Mouse (Mus musculus) embryonic facial prominence, embryonic 14.5 days (tissue): ENCODE results near the gene Tnik. TPM values are rescaled to one million over a fixed set of nuclear protein-coding genes. Genes with fewer than 3 reads are reported as not detected.

Experiments
- ATAC-seq: fragments of 200-750 bp; cut with Nextera tagmentation; 2 replicates; pipeline ENCODE4 v1.8.0; 2017; ENCODE audit warnings: low read depth, moderate number of reproducible peaks, moderate TSS enrichment
- DNase-seq: peaks from one replicate; pipeline ENCODE4 v3.0.0-alpha.2; 2015; ENCODE audit warnings: low spot score
- H3K27ac ChIP-seq: fragments of 300-500 bp; sonication (generic); replicated peaks from 2 replicates; pipeline ENCODE4 v1.5.1; 2014; ENCODE audit warnings: low read depth, mild to moderate bottlenecking, low read length, moderate library complexity
- H3K27me3 ChIP-seq: fragments of 300-500 bp; sonication (generic); replicated peaks from 2 replicates; pipeline ENCODE4 v1.6.1; 2014; ENCODE audit warnings: low read length; ENCODE audit not compliant: control insufficient read depth, insufficient read depth
- H3K36me3 ChIP-seq: fragments of 300-500 bp; sonication (generic); 2 replicates; pipeline ENCODE4 v1.6.1; 2014; ENCODE audit warnings: low read length, mixed read lengths; ENCODE audit not compliant: control insufficient read depth, insufficient read depth
- H3K4me1 ChIP-seq: fragments of 300-500 bp; sonication (generic); 2 replicates; pipeline ENCODE4 v1.6.1; 2014; ENCODE audit warnings: antibody characterized with exemption, low read length; ENCODE audit not compliant: control insufficient read depth, insufficient read depth
- H3K4me2 ChIP-seq: fragments of 300-500 bp; sonication (generic); 2 replicates; pipeline ENCODE4 v1.6.1; 2014; ENCODE audit warnings: low read depth, mild to moderate bottlenecking, low read length, moderate library complexity, mixed read lengths
- H3K4me3 ChIP-seq: fragments of 300-500 bp; sonication (generic); 2 replicates; pipeline ENCODE4 v1.5.1; 2014; ENCODE audit warnings: low read depth, mild to moderate bottlenecking, low read length
- H3K9ac ChIP-seq: fragments of 300-500 bp; sonication (generic); 2 replicates; pipeline ENCODE4 v1.6.1; 2014; ENCODE audit warnings: low read depth, mild to moderate bottlenecking, low read length, moderate library complexity, mixed read lengths
- H3K9me3 ChIP-seq: fragments of 300-500 bp; sonication (generic); 2 replicates; pipeline ENCODE4 v1.6.1; 2016; ENCODE audit warnings: low read length; ENCODE audit not compliant: control insufficient read depth
- WGBS: fragments of 180-500 bp; shearing (Covaris S2); extraction: QIAGEN DNeasy Blood & Tissue Kit; methylation state at CpG from one replicate; pipeline ENCODE4 v1.1.7; 2014; 5-methylcytosine and 5-hydroxymethylcytosine counted together
- polyA plus RNA-seq: library from polyadenylated mRNA; unstranded; fragments of >200 nt; fragmentation: Nextera tagmentation; extraction: Ambion mirVana; gene quantifications from 2 replicates; pipeline ENCODE4 v1.2.1, GENCODE M21; 2014

The Tnik gene
- polyA plus RNA-seq, 1 experiment from 2014 or later: 19.4 TPM

- DNase-seq (no peak), ATAC-seq (no peak)
- 63% methylated on average over 10 of the region's 10 CpGs for WGBS
- Histone ChIP-seq H3K9me3 (no peaks in the 10 kb centered on the region), H3K9ac (no peak overlapping the region), H3K4me3 (no peak overlapping the region), H3K4me2 (no peak overlapping the region), H3K4me1 (no peaks in the 10 kb centered on the region), H3K27me3 (no peaks in the 10 kb centered on the region), H3K36me3 (no peaks in the 10 kb centered on the region), H3K27ac (no peak overlapping the region)
These were observed 285.1 kb downstream of the Tnik start for GRCm38 (mm10) chr3:28547965-28548730.

GRCm38 (mm10) chr3:28549391-28549790 lies 286.4 kb downstream of the Tnik start:
- Histone ChIP-seq H3K4me3 (no peak overlapping the region), H3K4me2 (no peak overlapping the region), H3K36me3 (no peaks in the 10 kb centered on the region), H3K27me3 (no peaks in the 10 kb centered on the region), H3K9ac (no peak overlapping the region), H3K9me3 (no peaks in the 10 kb centered on the region), H3K27ac (no peak overlapping the region), H3K4me1 (no peaks in the 10 kb centered on the region)
- DNase-seq (no peak), ATAC-seq (no peak)
- WGBS: 43% methylated on average over 6 of the region's 6 CpGs

- H3K4me2 ChIP-seq: no peak overlapping the region
- no peaks in the 10 kb centered on the region for H3K27me3 ChIP-seq
- no peak for ATAC-seq
- H3K9ac ChIP-seq: no peak overlapping the region
- 53% methylated on average over 6 of the region's 6 CpGs for WGBS
- H3K4me3 ChIP-seq: no peak overlapping the region
- no peaks in the 10 kb centered on the region for H3K36me3 ChIP-seq
- peak; percentile 21 for DNase-seq
- H3K27ac ChIP-seq: no peak overlapping the region
- no peaks in the 10 kb centered on the region for H3K9me3 ChIP-seq
- H3K4me1 ChIP-seq: peaks cover 4% of the 10 kb centered on the region; the same call in 1 of the 2 replicates
These were observed 287.6 kb downstream of the Tnik start for GRCm38 (mm10) chr3:28550497-28551093.

- no peak overlapping the region for H3K4me3 ChIP-seq
- WGBS: 80% methylated on average over 1 of the region's 1 CpGs
- no peaks in the 10 kb centered on the region for H3K9me3 ChIP-seq
- no peak for ATAC-seq
- no peaks in the 10 kb centered on the region for H3K27me3 ChIP-seq
- H3K4me1 ChIP-seq: peaks cover 6% of the 10 kb centered on the region; the same call in 1 of the 2 replicates
- no peak for DNase-seq
- no peaks in the 10 kb centered on the region for H3K36me3 ChIP-seq
- no peak overlapping the region for H3K9ac ChIP-seq
- H3K27ac ChIP-seq: no peak overlapping the region
- H3K4me2 ChIP-seq: no peak overlapping the region
These were observed 288.7 kb downstream of the Tnik start for GRCm38 (mm10) chr3:28551756-28552155.

- Histone ChIP-seq H3K4me2 (peak overlapping the region; percentile 2; the same call in 1 of the 2 replicates), H3K36me3 (no peaks in the 10 kb centered on the region), H3K9me3 (no peaks in the 10 kb centered on the region), H3K27ac (peak overlapping the region; percentile 39; the same call in 1 of the 2 replicates), H3K9ac (no peak overlapping the region), H3K4me1 (peaks cover 10% of the 10 kb centered on the region), H3K27me3 (no peaks in the 10 kb centered on the region), H3K4me3 (no peak overlapping the region)
- ATAC-seq (0 out of 2 replicates have a peak, but pooled peaks have one; percentile 38), DNase-seq (peak; percentile 86)
- WGBS: 54% methylated on average over 9 of the region's 9 CpGs
These were observed 291.9 kb downstream of the Tnik start for GRCm38 (mm10) chr3:28554934-28555333.

GRCm38 (mm10) chr3:28555795-28556570 lies 293.0 kb downstream of the Tnik start:
- no peaks in the 10 kb centered on the region for H3K36me3 ChIP-seq
- H3K4me2 ChIP-seq: no peak overlapping the region
- H3K4me3 ChIP-seq: no peak overlapping the region
- DNase-seq: peak; percentile 14
- no peaks in the 10 kb centered on the region for H3K27me3 ChIP-seq
- peaks cover 10% of the 10 kb centered on the region for H3K4me1 ChIP-seq
- H3K9me3 ChIP-seq: no peaks in the 10 kb centered on the region
- H3K9ac ChIP-seq: no peak overlapping the region
- 51% methylated on average over 7 of the region's 7 CpGs for WGBS
- ATAC-seq: no peak
- H3K27ac ChIP-seq: peak overlapping the region; percentile 39

GRCm38 (mm10) chr3:28558328-28558871 lies 295.4 kb downstream of the Tnik start:
- Histone ChIP-seq H3K9me3 (no peaks in the 10 kb centered on the region), H3K9ac (no peak overlapping the region), H3K4me3 (no peak overlapping the region), H3K4me1 (peaks cover 10% of the 10 kb centered on the region), H3K36me3 (no peaks in the 10 kb centered on the region), H3K27me3 (no peaks in the 10 kb centered on the region), H3K27ac (peak overlapping the region; percentile 58), H3K4me2 (no peak overlapping the region)
- ATAC-seq (peak; percentile 65), DNase-seq (peak; percentile 31)
- WGBS: 53% methylated on average over 4 of the region's 4 CpGs

GRCm38 (mm10) chr3:28561408-28561807 lies 298.4 kb downstream of the Tnik start:
- Histone ChIP-seq H3K27me3 (no peaks in the 10 kb centered on the region), H3K36me3 (no peaks in the 10 kb centered on the region), H3K4me3 (no peak overlapping the region), H3K27ac (no peak overlapping the region), H3K4me2 (no peak overlapping the region), H3K9me3 (peaks cover 3% of the 10 kb centered on the region; the same call in 1 of the 2 replicates), H3K9ac (no peak overlapping the region), H3K4me1 (peaks cover 4% of the 10 kb centered on the region; the same call in 1 of the 2 replicates)
- 62% methylated on average over 4 of the region's 4 CpGs for WGBS
- no peak for DNase-seq
- no peak for ATAC-seq
